Mouse (Mus musculus): ENCODE results near the gene Gm5072. TPM values are rescaled to one million over a fixed set of nuclear protein-coding genes. Genes with fewer than 3 reads are reported as not detected.
"Not testable (repeated sequence)": the region's sequence is repeated elsewhere in the genome, so short reads cannot be mapped to it uniquely, and the experiment has no call there.

Gene Gm5072
- total RNA-seq (2021), result not detected
- long read RNA-seq, experiment 1, result 0 reads
- long read RNA-seq, experiment 2, result 0 reads

DNA sequence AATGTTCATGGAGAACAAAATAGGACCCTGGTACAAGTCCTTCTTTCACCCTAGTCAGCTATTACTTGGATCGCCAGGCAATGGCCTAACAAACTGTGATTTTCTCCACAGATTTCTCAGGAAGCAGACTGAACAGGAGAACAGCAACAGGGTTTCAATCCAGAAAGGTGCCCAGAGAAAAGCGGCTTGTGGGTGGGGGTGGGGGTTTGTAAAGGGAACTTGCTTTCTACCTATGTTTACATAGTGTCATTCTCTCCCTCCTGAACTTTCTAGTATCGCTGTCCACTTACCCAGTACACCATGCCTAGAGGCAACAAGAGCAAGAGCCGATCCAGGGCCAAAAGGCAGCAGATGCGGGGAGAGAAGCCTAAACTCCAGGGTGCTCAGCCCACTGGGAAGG, at the start of gene Gm5072:
TSS of gene Gm5072 (plus strand) at position 301 of the 400 bp plus-strand sequence.
- DNase-seq (ENCODE audit: low spot score in 2 of 2), result not testable (repeated sequence)

Other genes starting within 250 kb of the Gm5072 start
- gene Mageb2, start 60.8 kb upstream of the Gm5072 start, total RNA-seq (2021), result not detected
- not detected for gene Gm8914, start 87.6 kb downstream of the Gm5072 start, total RNA-seq (2021)
- gene 1700084M14Rik, start 183.4 kb downstream of the Gm5072 start, total RNA-seq (2021), result not detected
- gene Gm14781, start 239.7 kb downstream of the Gm5072 start, total RNA-seq (2021), result not detected